Mouse (Mus musculus): ENCODE data around the gene Prr5l. TPM values are rescaled to one million over a fixed set of nuclear protein-coding genes. Genes with fewer than 3 reads are reported as not detected.

Gene Prr5l
- total RNA-seq, 2 experiments from 2014 or later = 0.62 to 1.5 TPM

DNA sequence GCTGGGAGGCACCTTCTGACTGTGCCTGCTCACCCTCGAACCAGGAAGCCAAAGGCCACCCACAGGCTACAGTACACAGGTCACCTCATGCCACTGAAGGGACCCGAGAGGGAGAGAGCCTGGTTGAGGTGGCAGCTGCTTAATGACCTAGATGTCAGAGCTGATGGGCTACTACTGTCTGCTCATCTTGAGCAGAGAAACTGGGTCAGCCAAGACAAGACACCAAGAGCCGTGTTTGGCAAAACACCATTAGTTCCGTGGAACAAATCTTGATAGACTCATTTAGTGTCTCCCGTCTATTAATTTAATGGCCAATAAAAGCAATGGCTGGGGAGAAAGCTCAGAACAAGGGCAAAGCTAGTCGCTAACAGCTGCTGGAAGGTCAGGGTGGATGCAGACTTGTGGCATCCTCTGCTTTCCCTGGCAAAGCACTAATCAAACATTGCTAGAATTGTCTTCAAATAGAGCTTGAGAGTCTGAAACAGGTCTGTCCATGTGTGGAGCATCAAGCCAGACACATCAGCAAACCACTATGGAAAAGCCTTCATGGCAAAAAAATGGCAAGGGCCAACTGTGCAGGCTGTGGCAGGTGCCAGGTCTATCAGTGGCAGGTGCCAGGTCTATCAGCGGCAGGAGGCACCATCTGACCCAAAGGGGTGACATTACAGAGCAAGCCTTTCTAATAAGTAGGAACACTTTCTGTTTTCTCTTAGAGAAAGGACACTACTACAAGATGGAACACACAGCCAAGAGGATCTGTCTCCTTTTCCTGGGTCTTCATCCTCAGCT is 140.6 kb downstream of the Prr5l start:
- DNase-seq = no peak
- intact Hi-C loops (cut with DNase I) = no loop called here

GRCm38 (mm10) chr2:101741653-101742052 is 141.2 kb downstream of the Prr5l start:
- intact Hi-C loops (cut with DNase I) = no loop called here
- DNase-seq = no peak

DNA sequence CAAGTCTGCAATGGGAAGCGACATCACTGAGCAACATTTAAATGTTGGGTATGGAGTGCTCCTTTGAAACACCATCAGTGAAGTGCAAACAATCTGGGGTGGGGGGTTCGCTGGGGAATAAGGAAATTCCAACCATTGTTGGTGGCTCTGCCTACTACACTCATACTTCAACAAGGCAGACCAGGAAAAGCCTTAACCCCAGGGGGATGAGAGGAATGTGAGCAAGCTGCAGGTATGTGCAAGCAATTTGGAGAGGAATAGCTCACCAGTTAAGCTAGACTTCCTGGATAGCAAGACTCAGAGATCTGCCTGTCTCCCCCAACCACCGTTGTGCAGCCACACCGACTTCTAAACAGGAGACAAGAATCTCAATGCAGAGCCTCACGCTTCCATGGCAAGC is 142.9 kb downstream of the Prr5l start:
- no peak for DNase-seq
- intact Hi-C loops (cut with DNase I) = no loop called here

DNA sequence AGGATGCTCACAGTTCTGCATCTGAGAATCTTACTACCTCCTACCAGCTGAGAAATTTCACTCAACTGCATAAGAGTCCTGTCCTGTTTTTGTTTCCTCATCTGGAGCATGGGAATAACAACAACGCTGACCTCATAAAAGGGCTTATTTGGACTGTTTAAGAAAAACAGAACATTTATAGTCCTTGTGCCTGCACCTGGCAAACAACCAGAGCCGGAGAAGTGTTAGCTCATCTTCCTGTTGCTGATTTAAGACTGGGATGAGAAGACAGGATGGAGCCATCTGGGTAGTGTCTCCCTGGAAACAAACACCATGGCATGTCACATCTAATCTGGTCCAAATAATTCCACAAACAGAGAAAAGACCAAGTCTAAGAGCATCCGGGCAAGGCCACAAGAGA is 149.3 kb downstream of the Prr5l start:
- no peak for DNase-seq
- intact Hi-C loops (cut with DNase I) = no loop called here

DNA sequence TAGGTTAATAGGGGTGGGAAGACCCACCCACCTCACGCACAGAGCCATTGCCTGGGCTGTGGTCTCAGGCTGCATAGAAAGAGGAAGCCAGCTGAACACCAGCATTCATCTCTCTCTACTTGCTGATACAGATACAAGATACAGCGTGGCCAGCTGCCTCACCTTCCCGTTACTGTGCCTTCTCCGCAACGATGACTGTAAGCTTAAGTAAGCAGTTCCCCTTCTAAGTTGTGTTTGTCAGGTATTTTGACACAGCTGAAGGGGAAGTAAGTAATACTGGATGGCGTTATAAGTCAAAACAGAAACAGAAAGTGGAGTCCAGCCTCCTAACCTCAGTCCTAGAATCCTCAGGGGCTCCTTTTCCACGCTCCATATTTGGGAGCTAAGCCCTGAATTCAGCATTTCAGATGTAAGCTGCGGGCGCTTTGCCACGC is 150.0 kb downstream of the Prr5l start:
- DNase-seq = no peak
- intact Hi-C loops (cut with DNase I) = no loop called here

GRCm38 (mm10) chr2:101730972-101731371 is 151.9 kb downstream of the Prr5l start:
- intact Hi-C loops (cut with DNase I) = no loop called here

DNA sequence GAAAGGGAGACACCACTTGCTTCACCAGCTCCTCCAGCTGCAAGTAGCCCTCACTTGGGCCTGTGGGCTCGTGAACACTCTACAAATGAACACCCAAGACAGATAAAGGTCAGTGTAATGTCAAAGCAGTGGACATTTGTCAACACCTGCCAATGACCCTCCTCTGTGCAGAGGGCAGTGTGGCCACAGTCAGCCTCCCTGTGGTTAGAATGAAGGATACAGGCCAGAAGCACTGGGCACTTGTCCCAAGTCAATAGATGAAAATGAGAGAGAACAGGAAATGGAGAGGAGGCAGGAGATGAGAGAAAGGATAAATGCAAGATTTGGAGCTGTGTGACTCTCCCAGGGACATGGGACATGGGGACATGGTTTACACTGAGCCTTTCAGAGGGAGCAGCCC is 153.4 kb downstream of the Prr5l start:
- DNase-seq = no peak
- intact Hi-C loops (cut with DNase I) = no loop called here

More at GRCm38 (mm10) chr2:101730972-101731371, 151.9 kb downstream of the Prr5l start:
- no peak for DNase-seq

GRCm38 (mm10) chr2:101727787-101728186 is 155.0 kb downstream of the Prr5l start:
- no peak for DNase-seq
- intact Hi-C loops (cut with DNase I) = no loop called here

GRCm38 (mm10) chr2:101723333-101723881 is 159.4 kb downstream of the Prr5l start:
- intact Hi-C loops (cut with DNase I) = no loop called here
- DNase-seq = no peak

GRCm38 (mm10) chr2:101722370-101723332 is 160.2 kb downstream of the Prr5l start:
- intact Hi-C loops (cut with DNase I) = no loop called here
- DNase-seq = no peak

GRCm38 (mm10) chr2:101721835-101722234 is 161.0 kb downstream of the Prr5l start:
- DNase-seq = no peak
- intact Hi-C loops (cut with DNase I) = no loop called here

- no peak for DNase-seq
- intact Hi-C loops (cut with DNase I) = loop anchor here (5.0 kb wide), 1 partner anchor 80 kb away; no protein-coding TSS in a partner anchor
These were observed 165.7 kb downstream of the Prr5l start for GRCm38 (mm10) chr2:101717162-101717561.

DNA sequence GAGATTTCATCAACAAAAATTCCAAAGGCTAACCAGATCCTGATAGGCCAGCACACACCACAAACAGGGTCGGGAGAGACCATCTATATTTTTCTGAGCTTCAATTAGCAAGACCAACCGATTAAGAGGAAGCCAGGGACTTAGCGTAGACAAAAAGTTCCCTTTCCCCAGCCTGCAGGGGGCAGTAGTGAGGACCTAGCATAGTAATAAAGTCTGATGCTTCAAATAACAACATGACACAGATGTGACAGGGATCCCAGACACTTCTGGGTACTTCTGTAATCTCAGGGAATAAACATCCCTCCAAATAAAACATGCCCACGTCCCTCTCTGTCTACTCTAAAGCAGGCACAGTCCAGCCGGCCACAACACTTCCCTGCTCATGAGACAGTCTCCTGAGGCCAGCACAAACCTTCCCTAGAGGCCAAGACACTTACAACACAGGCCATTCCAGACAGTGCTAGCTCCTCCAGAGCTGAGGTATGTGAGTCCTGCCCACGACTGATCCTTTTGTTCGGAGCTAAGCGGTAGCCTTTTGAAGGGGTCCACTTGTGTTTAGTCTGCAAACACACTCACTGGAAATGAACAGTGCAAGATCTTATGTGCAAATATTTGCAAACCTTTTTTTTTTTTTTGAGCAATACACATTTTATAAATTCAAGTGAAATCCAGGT is 167.0 kb downstream of the Prr5l start:
- DNase-seq = peak in 1 of 2 experiments; percentile 26
- intact Hi-C loops (cut with DNase I) = loop anchor here (5.0 kb wide), 1 partner anchor 82 kb away; no protein-coding TSS in a partner anchor

GRCm38 (mm10) chr2:101711608-101712007 is 171.2 kb downstream of the Prr5l start:
- intact Hi-C loops (cut with DNase I) = no loop called here
- no peak for DNase-seq

DNA sequence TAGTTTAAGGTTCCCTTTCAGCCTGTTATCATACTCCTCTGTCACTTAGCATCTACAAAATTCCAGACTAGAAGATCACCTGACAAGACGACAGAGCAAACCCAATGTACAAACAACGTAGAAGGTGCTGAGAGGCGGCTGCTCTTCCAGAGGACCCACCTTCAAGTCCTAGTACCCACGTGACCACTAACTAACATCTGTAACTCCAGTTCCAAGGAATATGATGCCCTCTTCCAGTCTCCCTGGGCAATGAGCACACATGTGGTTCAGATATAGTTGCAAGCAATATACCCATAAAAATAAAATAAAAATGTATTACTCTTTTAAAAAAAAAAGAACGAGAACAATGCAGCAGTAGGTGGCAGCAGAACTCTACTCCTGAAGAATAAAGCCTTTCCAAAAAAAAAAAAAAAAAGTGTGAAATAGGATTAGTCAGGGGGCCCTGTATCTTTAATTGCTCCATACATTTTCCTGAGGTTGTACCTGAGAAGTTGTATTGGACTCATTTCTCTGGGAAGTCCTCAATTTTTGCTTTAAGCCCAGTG is 176.8 kb downstream of the Prr5l start:
- DNase-seq = no peak
- intact Hi-C loops (cut with DNase I) = loop anchor here (2.0 kb wide), 1 partner anchor 169 kb away; no protein-coding TSS in a partner anchor

DNA sequence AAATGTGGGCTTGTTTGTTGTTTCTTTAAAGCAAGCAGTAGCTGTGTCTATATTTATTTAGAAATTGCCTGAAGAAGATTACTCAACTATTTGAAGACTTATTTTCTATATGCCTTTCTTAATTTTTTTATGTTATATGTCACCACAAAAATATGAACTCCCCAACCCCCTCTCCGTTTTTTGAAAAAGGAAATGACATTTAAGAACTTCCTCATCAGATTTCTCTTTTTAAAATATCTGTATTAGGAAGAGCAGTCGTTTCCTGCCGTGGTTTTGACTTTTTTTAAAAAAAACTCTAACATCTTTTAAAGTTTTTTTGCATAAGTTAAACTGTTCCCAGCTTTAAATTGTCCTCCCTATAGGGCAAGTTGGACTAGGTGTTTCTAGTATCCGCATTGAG is 183.5 kb downstream of the Prr5l start:
- no peak for DNase-seq
- intact Hi-C loops (cut with DNase I) = no loop called here

GRCm38 (mm10) chr2:101695584-101695983 is 187.2 kb downstream of the Prr5l start:
- intact Hi-C loops (cut with DNase I) = loop anchor here (2.0 kb wide), 1 partner anchor 175 kb away; no protein-coding TSS in a partner anchor
- DNase-seq = no peak

DNA sequence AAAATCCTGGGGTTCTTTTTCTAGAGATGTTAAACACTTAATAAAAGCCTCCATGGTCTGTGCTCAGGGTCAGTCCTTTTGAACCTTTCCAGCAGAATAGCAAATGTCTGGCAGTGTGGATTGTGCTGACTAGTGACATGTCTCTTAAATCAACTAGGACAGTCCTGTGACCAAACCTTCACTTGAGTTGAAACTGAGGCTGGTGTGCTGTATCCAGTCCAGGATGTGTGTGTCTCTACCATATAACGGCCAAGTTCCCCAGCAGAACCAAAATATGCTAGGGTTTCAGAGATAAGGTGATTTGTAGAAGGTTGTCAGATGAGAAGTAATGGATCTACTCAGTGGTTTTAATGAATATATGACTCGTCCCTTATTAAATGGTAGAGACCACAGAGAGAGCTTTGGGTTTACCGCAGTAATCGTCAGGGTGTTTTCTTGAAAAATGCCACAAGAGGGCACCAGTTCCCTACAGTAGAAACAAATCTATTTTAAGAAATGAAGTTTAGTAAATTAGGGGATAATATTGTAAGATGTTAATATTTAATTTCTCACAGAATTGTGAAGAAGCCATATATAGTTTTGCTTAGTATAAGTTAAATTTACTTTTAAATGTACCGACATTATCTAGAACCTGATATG is 189.1 kb downstream of the Prr5l start:
- intact Hi-C loops (cut with DNase I) = loop anchor here (2.0 kb wide), 1 partner anchor 177 kb away; no protein-coding TSS in a partner anchor
- DNase-seq = no peak

GRCm38 (mm10) chr2:101693043-101693442 is 189.8 kb downstream of the Prr5l start:
- no peak for DNase-seq
- intact Hi-C loops (cut with DNase I) = no loop called here
